ENCODE assay signal across 11 mouse cellular contexts in genomic region chr13:60759136-60759535, GRCm38 (mm10). TPM values are rescaled to one million over a fixed set of nuclear protein-coding genes. Genes with fewer than 3 reads are reported as not detected.
DNase-seq lines count a peak whose midpoint lies in the region; ATAC-seq lines count a peak whose summit lies in the region.
"Had no signal": no experiment of that assay in that cellular context is flagged by ENCODE, and none has a peak within 500 bp of the region (broad histone marks: within the 10 kb centered on the region; RNA-seq: fewer than 3 reads in every experiment).

No protein-coding gene starts in this region.

- intact Hi-C loops in left cerebral cortex, postnatal 4 days (cut with DNase I) = no loop called here
- intact Hi-C loops in left cerebral cortex, postnatal 10 days (cut with DNase I) = loop anchor here (5.0 kb wide), 2 partner anchors 58 to 483 kb away; no protein-coding TSS in a partner anchor

- peak; percentile 51 for DNase-seq in forebrain, embryonic 10.5 days (ENCODE audit: extremely low spot score, low spot score)
- peak; percentile 46 for DNase-seq in left cerebral cortex, postnatal 4 days
- DNase-seq in left cerebral cortex, postnatal 10 days (ENCODE audit: extremely low spot score in 1 of 2, low spot score in 2 of 2) = no peak
- peak; percentile 51 for DNase-seq in R1 (ENCODE audit: low read depth, low spot score)
- DNase-seq in forelimb bud, embryonic 11.5 days (ENCODE audit: low read depth, low spot score) = peak; percentile 43
- DNase-seq in urinary bladder, adult 18-20 months (ENCODE audit: low spot score in 2 of 2) = no peak

- WGBS in forebrain, embryonic 10.5 days = 44% methylated on average over 6 of the region's 6 CpGs
- WGBS in forebrain, embryonic 16.5 days = 32% methylated on average over 6 of the region's 6 CpGs

- no peak overlapping the region for H3K9ac ChIP-seq in forebrain, embryonic 16.5 days (replicated peaks; ENCODE audit: low read depth, low read length)

- no peak overlapping the region for H3K4me3 ChIP-seq in forebrain, embryonic 10.5 days
- no peak overlapping the region for H3K4me3 ChIP-seq in forebrain, embryonic 16.5 days (replicated peaks; ENCODE audit: low read length)

- no peaks in the 10 kb centered on the region for H3K9me3 ChIP-seq in forebrain, embryonic 10.5 days
- H3K9me3 ChIP-seq in forebrain, embryonic 16.5 days (ENCODE audit: control insufficient read depth, low read length) = no peaks in the 10 kb centered on the region

- no peaks in the 10 kb centered on the region for H3K4me1 ChIP-seq in forebrain, embryonic 10.5 days
- no peaks in the 10 kb centered on the region for H3K4me1 ChIP-seq in forebrain, embryonic 16.5 days (replicated peaks; ENCODE audit: control insufficient read depth, insufficient read depth, low read length)

- no peak overlapping the region for H3K27ac ChIP-seq in forebrain, embryonic 10.5 days
- no peak overlapping the region for H3K27ac ChIP-seq in forebrain, embryonic 16.5 days (ENCODE audit: low read length)
- H3K27ac ChIP-seq: macrophage had no signal

- no peak overlapping the region for H3K4me2 ChIP-seq in forebrain, embryonic 16.5 days (ENCODE audit: low read length)

- H3K36me3 ChIP-seq in forebrain, embryonic 10.5 days (replicated peaks) = peaks cover 45% of the 10 kb centered on the region
- H3K36me3 ChIP-seq in forebrain, embryonic 16.5 days (ENCODE audit: control insufficient read depth, insufficient read depth) = peaks cover 33% of the 10 kb centered on the region

- ATAC-seq in forebrain, embryonic 16.5 days = no peak
- ATAC-seq in megakaryocyte progenitor cell, adult 5-6 weeks (replicated peaks; ENCODE audit: poor library complexity) = peak; percentile 79

- no peaks in the 10 kb centered on the region for H3K27me3 ChIP-seq in forebrain, embryonic 10.5 days (ENCODE audit: poor library complexity, severe bottlenecking)
- H3K27me3 ChIP-seq in forebrain, embryonic 16.5 days (replicated peaks; ENCODE audit: control insufficient read depth, insufficient read depth, low read length) = no peaks in the 10 kb centered on the region

RNA-seq across cellular contexts. Expression of gene BC051665, which starts 27.0 kb away (rescaled TPM):
- not detected in 2 replicates for polyA plus RNA-seq in forebrain, embryonic 10.5 days (2016; fragmentation: Nextera tagmentation; extraction: Ambion mirVana)
- polyA plus RNA-seq in forebrain, embryonic 16.5 days (2015; fragmentation: Nextera tagmentation; extraction: Ambion mirVana) = not detected in 2 replicates
- total RNA-seq in left cerebral cortex, postnatal 4 days (2021) = not detected
- not detected for total RNA-seq in left cerebral cortex, postnatal 10 days (2021)
- total RNA-seq in megakaryocyte progenitor cell, adult 5-6 weeks (2015) = not detected in 2 replicates
- total RNA-seq in megakaryocyte progenitor cell, adult 5-6 weeks (2017) = not detected in 2 replicates
- total RNA-seq: ES-E14 had no signal
- polyA plus RNA-seq: gonadal fat pad, adult 2 months; macrophage had no signal

RNA-seq across cellular contexts. Expression of gene Ctsll3, which starts 43.5 kb away (rescaled TPM):
- polyA plus RNA-seq in forebrain, embryonic 10.5 days (2016; fragmentation: Nextera tagmentation; extraction: Ambion mirVana) = not detected in 2 replicates
- not detected in 2 replicates for polyA plus RNA-seq in forebrain, embryonic 16.5 days (2015; fragmentation: Nextera tagmentation; extraction: Ambion mirVana)
- total RNA-seq in left cerebral cortex, postnatal 4 days (2021) = not detected
- total RNA-seq in left cerebral cortex, postnatal 10 days (2021) = not detected
- not detected in 2 replicates for total RNA-seq in megakaryocyte progenitor cell, adult 5-6 weeks (2015)
- total RNA-seq in megakaryocyte progenitor cell, adult 5-6 weeks (2017) = not detected in 2 replicates
- total RNA-seq: ES-E14 had no signal
- polyA plus RNA-seq: gonadal fat pad, adult 2 months; macrophage had no signal

Comparison
In these comparisons a context has a peak if more than half of its experiments do, and no peak if none do; other contexts are left out.
1. DNase-seq: peak in forebrain, embryonic 10.5 days (single experiment), left cerebral cortex, postnatal 4 days (single experiment), R1 (single experiment) and forelimb bud, embryonic 11.5 days (single experiment); none in left cerebral cortex, postnatal 10 days (0 of 2) and urinary bladder, adult 18-20 months (0 of 2).